Mouse (Mus musculus) mature B cell (primary cell): Measurements from ENCODE around the gene Cul1.
"Not testable (repeated sequence)": the region's sequence is repeated elsewhere in the genome, so short reads cannot be mapped to it uniquely, and the experiment has no call there.

Experiments used
- in situ Hi-C: fragments of 300-500 bp; cut with MboI; formaldehyde crosslinking; loops from 2 replicates; pipeline ENCODE4 v1.14.3; 2019

Gene Cul1

GRCm38 (mm10) chr6:47453098-47453497 lies at the start of gene Cul1:
Gene Cul1, plus strand, starts transcription at chr6:47453398.
- in situ Hi-C loops = no loop called here

DNA sequence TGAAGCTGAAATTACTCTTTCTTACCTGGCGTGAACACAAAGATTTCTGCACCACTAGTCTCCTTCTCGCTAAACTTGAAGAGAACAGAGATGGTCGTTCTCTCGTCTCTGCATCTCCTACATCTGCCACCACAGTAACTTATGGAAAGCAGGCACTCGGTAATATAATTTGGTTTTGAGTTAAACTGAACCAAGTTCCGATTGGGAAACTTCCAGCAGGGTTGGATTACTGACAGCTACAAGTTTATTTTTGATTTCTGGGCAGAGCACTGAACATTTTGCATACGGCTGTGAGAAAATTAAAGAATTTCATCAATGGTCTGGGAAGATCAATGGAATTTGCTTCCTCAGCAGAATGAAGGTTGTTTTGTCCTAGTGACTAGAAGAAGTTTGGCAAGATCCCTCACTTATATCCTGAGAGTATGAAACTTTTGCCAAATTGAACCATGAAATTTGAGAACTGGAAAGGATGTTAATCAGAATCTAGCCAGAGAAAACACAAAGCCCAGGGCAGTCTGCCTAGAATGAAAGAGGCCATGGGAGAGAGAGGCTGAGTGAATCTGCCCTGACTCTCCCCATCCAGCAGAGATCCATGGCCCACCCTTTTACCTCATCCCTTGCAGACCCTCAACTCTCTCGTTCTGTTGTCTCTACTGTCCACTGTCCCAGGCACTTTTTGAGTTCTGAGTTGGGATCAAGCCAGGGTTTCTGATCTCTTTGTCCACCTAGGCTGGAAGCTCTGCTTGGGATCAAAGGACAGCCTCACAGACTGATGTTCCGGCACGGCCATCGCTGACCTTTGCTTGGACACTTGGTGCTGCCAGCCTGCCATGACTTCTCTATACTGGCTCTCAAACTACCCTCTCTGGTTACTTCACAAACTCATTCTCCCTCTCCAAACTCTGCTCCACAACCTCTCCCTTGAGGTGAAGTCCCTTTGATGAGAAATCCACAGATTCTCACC lies 48.5 kb upstream of the Cul1 start:
- in situ Hi-C loops = no loop called here

DNA sequence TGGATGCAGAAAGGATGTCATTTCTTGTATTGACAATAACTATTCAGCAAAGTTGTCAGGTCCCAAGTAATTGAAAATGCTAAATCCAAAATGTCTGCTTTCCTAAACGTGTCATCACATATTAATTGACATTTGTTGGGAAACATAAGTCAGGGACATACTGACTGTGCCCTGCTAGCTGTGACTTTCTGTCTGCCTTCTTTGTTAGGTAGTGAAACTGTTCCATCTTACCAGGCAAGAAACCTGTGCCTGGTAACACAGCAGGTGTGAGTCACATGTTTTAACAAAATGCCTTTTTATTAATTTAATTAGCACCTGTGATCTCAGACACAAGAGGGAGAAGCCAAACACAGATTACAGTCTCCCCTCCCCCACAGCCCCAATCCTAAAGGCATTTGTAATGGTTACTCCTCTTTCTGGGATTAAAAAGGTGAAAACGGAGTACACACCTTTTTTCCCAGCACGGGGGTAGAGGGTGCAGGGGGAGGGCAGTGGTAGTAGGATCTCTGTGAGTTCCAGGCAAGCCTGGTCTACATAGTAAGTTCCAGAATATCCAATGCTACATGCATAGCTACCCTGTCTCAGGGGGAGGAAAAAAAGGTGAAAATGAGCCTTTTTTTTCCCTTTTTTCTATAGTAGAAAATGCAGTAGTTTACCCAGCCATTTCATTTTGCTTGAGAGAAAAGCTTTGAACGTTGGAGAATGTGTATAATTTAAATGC lies 40.2 kb upstream of the Cul1 start:
- in situ Hi-C loops = no loop called here

DNA sequence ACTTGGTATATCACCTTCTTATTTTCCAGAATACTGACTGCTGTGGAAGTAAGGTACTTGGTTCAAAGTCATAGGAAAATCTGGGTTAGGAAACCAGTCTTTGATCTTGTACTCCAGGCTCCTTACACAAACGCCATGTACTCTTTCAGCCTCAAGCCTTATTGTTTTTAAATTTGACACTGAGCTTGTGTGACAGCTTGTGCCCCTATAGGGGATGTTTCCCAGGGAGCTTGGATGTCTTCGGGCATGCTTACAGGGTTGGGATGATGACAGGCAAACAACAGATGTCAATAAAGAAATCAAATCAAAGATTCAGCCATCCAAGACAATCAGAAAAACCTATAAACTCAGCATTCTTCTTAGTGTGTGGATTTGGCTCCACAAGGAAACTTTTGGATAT lies 39.5 kb upstream of the Cul1 start:
- in situ Hi-C loops = no loop called here

GRCm38 (mm10) chr6:47418691-47419090 lies 34.5 kb upstream of the Cul1 start:
- in situ Hi-C loops = no loop called here

- in situ Hi-C loops = no loop called here
Measured at GRCm38 (mm10) chr6:47420156-47420555, 33.0 kb upstream of the Cul1 start.

DNA sequence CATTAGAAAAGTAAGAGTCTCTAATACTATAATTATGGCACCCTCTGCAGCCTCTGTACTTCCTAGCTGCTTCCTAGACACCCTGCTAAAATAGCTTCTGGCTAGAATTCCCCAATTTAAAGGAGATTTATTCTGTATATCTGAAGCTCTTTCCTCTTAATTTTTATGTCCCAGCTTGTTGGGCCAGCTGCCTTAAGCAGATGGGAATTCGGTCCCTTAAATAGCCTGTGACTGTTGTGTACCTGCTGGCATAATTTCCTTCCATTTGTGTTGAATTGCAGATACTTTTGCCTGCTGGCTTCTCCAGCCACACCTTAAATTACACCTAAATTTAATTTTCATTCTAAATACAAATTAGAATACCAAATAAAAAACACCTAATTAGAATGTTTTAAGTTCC lies 32.0 kb upstream of the Cul1 start:
- in situ Hi-C loops = no loop called here

GRCm38 (mm10) chr6:47426136-47426535 lies 27.1 kb upstream of the Cul1 start:
- in situ Hi-C loops = no loop called here

DNA sequence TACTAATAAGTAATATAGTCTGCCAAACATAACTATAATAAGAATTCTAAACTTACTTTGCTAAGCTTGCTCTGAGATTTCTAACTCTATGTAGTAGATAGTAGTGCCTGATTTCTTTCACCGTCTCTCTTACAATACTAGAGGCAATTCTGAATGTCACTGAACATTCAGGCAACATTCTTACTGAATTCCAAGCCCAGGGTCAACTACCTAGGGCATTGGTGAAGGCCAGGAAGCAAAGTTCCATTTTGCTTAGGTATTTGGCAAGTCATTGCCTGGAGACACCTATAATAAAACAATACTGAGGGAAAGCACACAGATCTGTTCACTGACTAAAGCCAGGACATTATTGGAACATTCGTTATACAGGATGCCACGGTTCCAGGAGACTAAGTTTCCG lies 26.6 kb upstream of the Cul1 start:
- in situ Hi-C loops = not testable (repeated sequence)

DNA sequence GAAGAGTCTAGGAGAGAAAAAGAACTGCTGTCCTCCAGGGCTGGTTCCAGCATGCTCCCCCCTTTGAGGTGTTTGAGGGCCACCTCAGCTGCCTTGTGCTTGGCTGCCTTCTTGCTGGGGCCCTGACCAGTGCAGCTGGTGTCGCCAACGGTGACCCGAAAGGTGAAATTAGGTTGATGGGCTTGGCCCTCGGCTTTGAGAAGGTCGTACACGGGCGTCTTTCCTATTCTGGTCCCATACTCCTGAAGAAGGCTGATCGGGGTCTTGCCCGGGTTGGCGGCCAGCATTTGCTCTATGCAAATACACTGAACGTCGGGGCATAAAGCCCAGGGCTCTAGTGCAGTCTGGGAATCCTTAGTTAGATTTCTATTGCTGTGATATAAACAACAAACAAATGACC lies 20.4 kb upstream of the Cul1 start:
- in situ Hi-C loops = not testable (repeated sequence)

DNA sequence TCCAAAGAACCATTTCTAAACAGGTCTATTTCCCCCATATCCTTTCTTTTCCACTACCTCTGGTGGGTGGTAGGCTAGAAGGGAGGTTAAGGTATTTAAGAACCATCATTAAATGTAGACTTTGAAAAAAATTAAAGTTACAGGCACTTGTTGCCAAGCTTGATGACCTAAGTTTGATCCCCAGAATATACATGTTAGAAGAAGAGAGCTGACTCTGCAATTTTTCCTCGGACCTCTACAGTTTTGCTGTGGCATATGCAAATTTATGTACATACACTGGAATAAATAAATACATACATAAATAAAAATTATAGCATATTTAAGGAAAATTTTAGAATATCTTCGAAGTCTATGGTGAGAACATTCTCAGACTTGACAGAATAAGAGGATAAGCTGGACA lies 13.1 kb upstream of the Cul1 start:
- in situ Hi-C loops = no loop called here

GRCm38 (mm10) chr6:47447658-47448057 lies 5.5 kb upstream of the Cul1 start:
- in situ Hi-C loops = no loop called here

GRCm38 (mm10) chr6:47453522-47454130 lies 428 bp downstream of the Cul1 start:
- in situ Hi-C loops = no loop called here

- in situ Hi-C loops = no loop called here
Measured at GRCm38 (mm10) chr6:47454131-47454574, 955 bp downstream of the Cul1 start.

GRCm38 (mm10) chr6:47454575-47455571 lies 1.7 kb downstream of the Cul1 start:
- in situ Hi-C loops = no loop called here

- in situ Hi-C loops = no loop called here
Measured at GRCm38 (mm10) chr6:47455843-47456242, 2.6 kb downstream of the Cul1 start.

DNA sequence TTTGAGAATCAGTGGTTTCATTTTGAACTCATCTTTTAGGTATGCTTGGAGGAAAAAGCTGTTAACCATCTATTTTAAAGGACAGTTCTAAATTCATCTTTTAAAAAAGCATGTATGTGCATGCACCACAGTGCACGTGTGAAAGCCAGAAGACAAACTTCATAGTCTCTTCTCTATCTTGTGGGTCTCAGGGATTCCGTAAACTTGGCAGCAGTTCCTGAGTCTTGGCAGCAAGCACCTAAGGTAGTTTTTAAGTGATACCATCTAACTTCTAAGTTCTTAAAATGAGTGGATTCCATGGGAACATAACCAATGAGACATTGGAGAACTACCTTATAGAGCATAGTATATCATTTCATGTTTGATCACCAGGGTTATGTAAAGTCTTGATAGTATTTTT lies 3.7 kb downstream of the Cul1 start:
- in situ Hi-C loops = no loop called here

DNA sequence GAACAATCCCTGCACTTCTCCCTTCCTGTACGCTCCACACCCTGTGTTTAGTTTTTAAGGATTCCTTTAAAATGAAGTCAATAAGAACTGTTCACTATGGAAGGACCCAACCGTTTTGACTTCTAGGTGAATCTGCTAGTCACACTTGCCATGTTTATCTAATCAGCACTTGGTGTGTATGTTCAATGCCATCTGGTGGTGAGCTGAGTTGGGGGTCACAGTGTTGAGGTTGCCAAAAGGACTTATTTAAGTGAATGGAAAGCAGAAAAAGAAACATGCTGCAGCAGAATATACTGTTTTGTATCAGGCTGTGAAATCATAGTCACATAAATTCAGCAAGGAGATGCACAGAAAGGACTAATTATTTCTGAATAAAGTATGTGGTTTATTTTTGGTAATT lies 12.2 kb downstream of the Cul1 start:
- in situ Hi-C loops = no loop called here

- in situ Hi-C loops = no loop called here
Measured at GRCm38 (mm10) chr6:47466488-47466887, 13.3 kb downstream of the Cul1 start.

GRCm38 (mm10) chr6:47467058-47467457 lies 13.9 kb downstream of the Cul1 start:
- in situ Hi-C loops = no loop called here

DNA sequence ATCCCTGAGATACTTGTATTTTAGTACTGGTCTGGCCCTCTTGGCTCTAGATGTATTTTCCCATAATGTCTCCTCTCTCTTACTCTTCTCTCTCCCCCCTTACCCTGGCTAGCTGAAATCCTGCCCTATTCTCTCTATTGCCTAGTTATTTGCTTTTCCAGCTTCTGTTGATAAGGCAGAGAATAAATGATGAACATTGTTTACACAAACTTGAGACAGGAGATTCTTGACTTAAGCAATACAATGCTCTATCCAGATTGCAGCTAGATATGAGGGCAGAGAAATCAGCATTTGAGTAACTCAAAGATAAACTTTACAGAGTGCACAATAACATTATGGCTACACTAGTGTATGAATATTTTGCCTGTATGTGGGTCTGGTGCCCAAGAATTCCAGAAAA lies 16.6 kb downstream of the Cul1 start:
- in situ Hi-C loops = no loop called here
